Mouse (Mus musculus): ENCODE measurements around the gene Plekha5.

Gene Plekha5

GRCm38 (mm10) chr6:140456393-140457163, 32.7 kb downstream of the Plekha5 start:
- DNase-seq = no peak

GRCm38 (mm10) chr6:140460398-140460797, 36.5 kb downstream of the Plekha5 start:
- no peak for DNase-seq

- DNase-seq = no peak
Measured at GRCm38 (mm10) chr6:140464818-140465217, 41.0 kb downstream of the Plekha5 start.

- DNase-seq = peak; percentile 30
Measured at GRCm38 (mm10) chr6:140465946-140466646, 42.2 kb downstream of the Plekha5 start.

- DNase-seq = no peak
Measured at GRCm38 (mm10) chr6:140466841-140467240, 43.0 kb downstream of the Plekha5 start.

- no peak for DNase-seq
Measured at GRCm38 (mm10) chr6:140467851-140468250, 44.0 kb downstream of the Plekha5 start.

GRCm38 (mm10) chr6:140469791-140470190, 45.9 kb downstream of the Plekha5 start:
- no peak for DNase-seq

- peak; percentile 29 for DNase-seq
Measured at GRCm38 (mm10) chr6:140471751-140472150, 47.9 kb downstream of the Plekha5 start.

- peak; percentile 68 for DNase-seq
Measured at GRCm38 (mm10) chr6:140472345-140472744, 48.5 kb downstream of the Plekha5 start.

GRCm38 (mm10) chr6:140475393-140476087, 51.7 kb downstream of the Plekha5 start:
- DNase-seq = no peak

GRCm38 (mm10) chr6:140476981-140477380, 53.1 kb downstream of the Plekha5 start:
- no peak for DNase-seq

GRCm38 (mm10) chr6:140478031-140478430, 54.2 kb downstream of the Plekha5 start:
- DNase-seq = no peak

GRCm38 (mm10) chr6:140478943-140479342, 55.1 kb downstream of the Plekha5 start:
- no peak for DNase-seq

GRCm38 (mm10) chr6:140480425-140481081, 56.7 kb downstream of the Plekha5 start:
- DNase-seq = no peak

- peak; percentile 64 for DNase-seq
Measured at GRCm38 (mm10) chr6:140481701-140482460, 58.0 kb downstream of the Plekha5 start.

GRCm38 (mm10) chr6:140484170-140484569, 60.3 kb downstream of the Plekha5 start:
- no peak for DNase-seq

- no peak for DNase-seq
Measured at GRCm38 (mm10) chr6:140485636-140486035, 61.8 kb downstream of the Plekha5 start.

- DNase-seq = no peak
Measured at GRCm38 (mm10) chr6:140486685-140487084, 62.8 kb downstream of the Plekha5 start.

- DNase-seq = no peak
Measured at GRCm38 (mm10) chr6:140487489-140487888, 63.6 kb downstream of the Plekha5 start.

GRCm38 (mm10) chr6:140488673-140489072, 64.8 kb downstream of the Plekha5 start:
- DNase-seq = no peak

- no peak for DNase-seq
Measured at GRCm38 (mm10) chr6:140489570-140489969, 65.7 kb downstream of the Plekha5 start.

GRCm38 (mm10) chr6:140490220-140490619, 66.4 kb downstream of the Plekha5 start:
- no peak for DNase-seq

All from kidney, postnatal 14 days (tissue).